Mouse (Mus musculus) E14TG2a.4 (cell line): ENCODE measurements around the gene Ubl3.

Experiments used
- CTCF ChIP-seq: conservative IDR thresholded peaks from 2 replicates; pipeline ENCODE4 v1.5.1; 2014; ENCODE audit warnings: low read length
- NANOG ChIP-seq: IDR thresholded peaks from 2 replicates; pipeline ENCODE4 v1.6.1; 2014; ENCODE audit warnings: borderline replicate concordance, low read length, mixed read lengths
- POU5F1 ChIP-seq: IDR thresholded peaks from 2 replicates; pipeline ENCODE4 v1.6.1; 2014; ENCODE audit warnings: low read length, borderline replicate concordance

GRCm38 (mm10) chr5:148527632-148528031, 25.0 kb downstream of the Ubl3 start:
- TF ChIP-seq CTCF = no peak
- no peak for TF ChIP-seq POU5F1
- TF ChIP-seq NANOG = no peak
